Mouse (Mus musculus): Measurements from ENCODE around the gene Icam4.

- TF ChIP-seq TAL1 (IDR thresholded peaks at IDR 0.05; ENCODE audit: low read length) (no peak), GATA1 (IDR thresholded peaks at IDR 0.05; ENCODE audit: low read length) (no peak)
Measured at GRCm38 (mm10) chr9:21007313-21007952, 21.7 kb upstream of the Icam4 start.
